In the genomic region with DNA sequence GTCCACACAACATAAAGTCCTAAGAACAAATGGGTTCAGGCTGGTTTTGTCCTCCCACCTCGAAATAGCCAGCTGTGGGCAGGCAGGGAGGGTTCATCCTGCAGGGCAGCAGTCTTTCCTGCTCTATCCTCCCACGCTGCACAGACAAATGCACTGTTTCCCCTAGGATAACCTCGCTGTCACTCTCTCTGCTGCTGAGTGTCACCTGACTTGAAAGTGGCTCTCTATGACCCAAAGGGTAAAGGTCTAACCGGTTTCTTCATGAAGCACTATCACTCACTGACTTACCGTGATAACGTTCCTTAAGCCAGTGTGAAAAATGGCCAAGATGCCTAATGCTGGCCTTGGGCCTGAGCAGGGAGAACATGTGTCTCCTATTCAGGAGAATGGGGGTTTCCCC, we compare ENCODE assay signal across 13 mouse cellular contexts.
"Had no signal": no experiment of that assay in that cellular context is flagged by ENCODE, and none has a peak within 500 bp of the region (broad histone marks: within the 10 kb centered on the region; RNA-seq: fewer than 3 reads in every experiment).

No protein-coding gene starts in this region.

- H3K27ac ChIP-seq: limb, embryonic 13.5 days; liver, embryonic 14.5 days; lung, embryonic 15.5 days; macrophage; midbrain, embryonic 13.5 days; stomach, postnatal 0 days had no signal

- H3K36me3 ChIP-seq: limb, embryonic 13.5 days; lung, embryonic 15.5 days; midbrain, embryonic 13.5 days had no signal

- ATAC-seq: midbrain, embryonic 13.5 days had no signal

- H3K4me3 ChIP-seq: limb, embryonic 13.5 days; lung, embryonic 15.5 days; midbrain, embryonic 13.5 days had no signal

- H3K27me3 ChIP-seq: limb, embryonic 13.5 days; lung, embryonic 15.5 days; midbrain, embryonic 13.5 days had no signal

- H3K9ac ChIP-seq: limb, embryonic 13.5 days; liver, embryonic 14.5 days; lung, embryonic 15.5 days; midbrain, embryonic 13.5 days had no signal

- H3K9me3 ChIP-seq: limb, embryonic 13.5 days; lung, embryonic 15.5 days; midbrain, embryonic 13.5 days had no signal

- H3K4me1 ChIP-seq: limb, embryonic 13.5 days; midbrain, embryonic 13.5 days had no signal

- DNase-seq: kidney, adult 18-20 months; kidney, postnatal 14 days; left cerebral cortex, postnatal 4 days; lung, postnatal 14 days; right cerebral cortex, adult 18-20 months; right cerebral cortex, postnatal 25 days; thymus, postnatal 4 days had no signal

- H3K4me2 ChIP-seq: limb, embryonic 13.5 days; lung, embryonic 15.5 days; midbrain, embryonic 13.5 days had no signal
